Mouse (Mus musculus) ovary, postnatal 36 days (tissue): ENCODE results near the gene Tsc2.
A peak's percentile ranks its signal among the peaks of the same experiment; 100 is the strongest.

Experiments
- DNase-seq: peaks from one replicate; pipeline ENCODE4 v3.0.0; 2022; ENCODE audit warnings: low spot score, mixed read lengths

Tsc2 gene

DNA sequence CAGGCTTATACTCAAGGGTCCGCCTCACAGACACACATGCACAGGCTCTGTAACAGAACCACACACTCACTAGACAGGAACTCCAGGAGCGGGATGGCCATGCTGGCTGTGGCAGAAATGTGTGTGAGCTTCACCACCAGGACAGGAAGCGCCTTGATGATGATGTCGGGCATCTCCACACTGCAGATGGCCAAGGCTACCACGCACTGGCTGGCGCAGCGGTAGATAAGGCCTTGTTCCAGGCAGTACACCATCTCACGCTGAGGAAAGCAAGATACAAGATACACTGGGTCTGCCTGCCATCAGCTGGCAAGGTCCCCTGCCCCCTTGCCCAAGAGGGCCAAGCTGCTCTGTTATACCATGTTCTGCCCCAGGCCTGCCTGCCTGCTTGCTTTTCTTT is 23.6 kb downstream of the Tsc2 start:
- no peak for DNase-seq

DNA sequence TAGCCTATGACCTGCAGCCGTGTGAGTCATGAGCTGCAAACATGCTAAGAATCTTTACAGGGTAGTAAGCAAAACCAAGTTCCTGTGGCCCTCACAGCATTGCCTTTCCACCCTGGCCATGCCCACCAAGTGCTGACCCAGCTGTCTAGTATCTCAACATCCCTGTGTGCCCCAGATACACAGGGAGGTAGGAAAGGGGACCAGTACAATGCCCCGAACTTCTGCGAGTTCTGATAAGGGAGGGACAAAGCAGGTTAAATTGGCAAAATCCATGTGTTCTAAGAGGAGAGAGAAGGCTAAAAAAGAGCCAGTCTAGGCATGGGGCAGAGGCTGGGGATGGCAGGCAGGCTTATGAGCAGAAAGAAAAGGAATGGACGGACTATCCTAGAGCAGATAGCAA is 24.1 kb downstream of the Tsc2 start:
- DNase-seq, result no peak

DNA sequence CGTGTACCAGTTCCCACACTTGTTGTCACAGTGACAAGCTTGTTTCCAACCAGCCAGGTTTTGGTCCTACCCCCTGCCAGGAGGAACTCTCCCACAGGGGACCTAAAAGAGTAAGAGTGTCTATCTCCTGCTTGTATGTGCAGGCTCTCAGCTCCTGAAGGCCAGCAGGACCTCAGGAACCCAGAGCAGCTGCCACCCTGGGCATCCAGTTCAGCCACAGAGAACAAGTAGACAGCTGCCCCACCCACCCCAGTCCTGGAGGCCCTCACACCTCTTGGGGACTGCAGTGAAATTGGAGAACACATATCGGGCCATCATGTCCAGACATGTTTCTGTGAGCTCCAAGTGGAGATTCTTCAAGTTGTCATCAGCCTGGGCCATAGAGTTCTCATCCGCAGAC is 27.9 kb downstream of the Tsc2 start:
- DNase-seq, result no peak

DNA sequence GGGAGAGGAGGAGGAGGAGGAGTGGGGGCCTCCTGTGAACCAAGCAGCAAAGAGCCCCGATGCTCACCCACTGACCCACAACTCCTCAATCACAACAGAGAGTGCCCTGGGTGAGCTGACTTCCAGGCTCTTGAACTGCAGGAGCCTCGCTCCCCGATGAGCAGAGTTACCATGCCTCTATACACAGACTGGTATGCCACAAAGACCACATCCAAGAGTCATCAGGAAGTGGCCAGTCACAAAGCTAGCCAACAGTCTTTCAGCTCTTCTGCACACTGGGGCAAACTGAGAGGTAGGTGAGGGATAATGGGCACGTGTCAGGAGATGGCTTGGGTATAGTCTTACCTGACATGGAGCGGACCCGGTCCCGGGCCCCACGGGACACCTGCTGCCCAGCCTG is 28.5 kb downstream of the Tsc2 start:
- DNase-seq, result no peak

DNA sequence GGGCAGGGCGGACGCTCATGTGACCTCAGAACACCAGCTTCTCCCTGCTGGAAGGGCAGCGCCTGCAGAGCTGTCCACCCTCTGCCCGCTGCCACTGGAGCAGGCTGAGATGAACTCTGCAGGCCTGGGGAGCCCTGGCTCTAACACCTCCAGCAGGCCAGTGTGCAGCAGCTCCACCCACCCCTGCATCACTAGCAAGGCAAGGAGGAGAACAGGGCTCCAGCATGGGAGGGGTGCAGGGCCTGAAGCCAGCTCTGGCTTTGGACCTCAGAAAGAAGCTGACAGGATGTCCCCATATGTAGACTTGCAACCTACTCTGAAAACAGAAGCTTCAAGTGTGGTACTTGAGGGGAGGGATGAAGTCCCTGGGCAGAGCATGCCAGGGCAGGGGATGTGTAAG is 31.9 kb downstream of the Tsc2 start:
- DNase-seq, result no peak

DNA sequence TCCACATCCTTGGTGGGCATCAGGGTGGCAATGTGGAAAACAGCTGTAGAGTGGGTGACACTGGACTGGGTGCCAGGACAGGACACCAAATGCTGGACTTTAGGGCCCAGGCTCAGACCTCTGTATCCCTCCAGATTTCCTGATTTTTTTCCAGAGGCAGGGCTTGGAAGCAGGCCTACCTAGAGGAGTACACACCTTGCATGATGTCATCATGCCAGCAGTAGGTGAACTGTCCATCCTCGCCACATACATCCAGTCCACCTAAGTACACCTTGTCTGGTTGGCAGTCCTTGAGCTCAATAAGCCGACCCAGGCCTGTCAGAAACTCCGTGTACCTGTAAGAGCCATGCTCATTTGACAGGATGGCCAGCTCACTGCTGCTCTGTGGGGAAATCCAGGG is 34.4 kb downstream of the Tsc2 start:
- DNase-seq, result no peak

DNA sequence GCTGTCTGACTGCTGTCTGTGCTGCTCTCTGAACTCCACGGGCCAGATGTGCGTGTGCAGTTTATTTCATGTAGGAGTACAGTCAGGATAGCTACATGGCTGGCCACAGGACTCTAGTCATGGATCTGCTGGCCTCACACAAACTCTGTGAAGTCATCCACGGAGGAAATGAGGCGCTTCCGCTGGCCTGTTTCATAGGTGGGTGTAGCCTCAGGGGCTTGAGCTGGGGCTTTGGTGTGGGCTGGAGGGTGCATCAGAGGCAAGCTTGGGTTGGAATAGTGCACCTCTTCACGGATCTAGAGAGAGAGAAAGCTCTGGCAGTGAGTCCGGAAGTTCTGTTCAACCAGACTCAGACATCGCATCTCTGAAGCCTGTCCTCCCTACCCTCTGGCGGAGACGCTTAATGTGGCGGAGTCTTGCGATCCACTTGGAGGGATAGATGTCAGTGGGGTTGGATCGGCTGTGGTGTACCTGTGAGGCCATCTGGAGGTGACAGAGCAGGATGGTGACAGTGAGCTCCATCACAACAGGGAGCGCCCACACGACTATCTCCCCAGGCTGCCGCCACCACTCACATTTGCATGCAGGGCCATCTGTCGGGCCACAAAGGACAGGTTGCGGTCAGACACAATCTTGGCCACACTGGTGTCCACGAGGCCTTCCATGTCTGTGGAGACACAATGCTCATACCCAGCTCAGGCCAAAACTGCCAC is 35.8 kb downstream of the Tsc2 start:
- DNase-seq, result no peak

DNA sequence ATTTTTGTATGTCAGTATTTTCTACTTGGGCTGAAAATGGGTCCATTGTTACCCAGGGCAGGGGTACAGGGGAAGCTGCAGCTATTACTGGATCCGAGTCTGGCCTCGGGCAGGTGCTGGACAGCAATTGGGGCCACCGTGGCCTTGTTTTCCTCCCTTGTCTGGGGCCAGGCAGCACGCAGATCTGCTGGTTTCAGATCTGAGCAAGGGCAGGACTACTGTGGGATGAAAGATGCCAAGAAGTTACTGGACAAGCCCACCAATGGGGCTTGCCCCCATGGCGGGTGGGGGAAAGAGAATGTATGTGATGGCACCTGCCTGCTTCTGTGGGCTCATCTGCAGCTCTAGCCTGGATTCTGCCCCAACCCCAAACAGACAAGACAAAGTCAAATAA is 36.4 kb downstream of the Tsc2 start:
- no peak for DNase-seq

DNA sequence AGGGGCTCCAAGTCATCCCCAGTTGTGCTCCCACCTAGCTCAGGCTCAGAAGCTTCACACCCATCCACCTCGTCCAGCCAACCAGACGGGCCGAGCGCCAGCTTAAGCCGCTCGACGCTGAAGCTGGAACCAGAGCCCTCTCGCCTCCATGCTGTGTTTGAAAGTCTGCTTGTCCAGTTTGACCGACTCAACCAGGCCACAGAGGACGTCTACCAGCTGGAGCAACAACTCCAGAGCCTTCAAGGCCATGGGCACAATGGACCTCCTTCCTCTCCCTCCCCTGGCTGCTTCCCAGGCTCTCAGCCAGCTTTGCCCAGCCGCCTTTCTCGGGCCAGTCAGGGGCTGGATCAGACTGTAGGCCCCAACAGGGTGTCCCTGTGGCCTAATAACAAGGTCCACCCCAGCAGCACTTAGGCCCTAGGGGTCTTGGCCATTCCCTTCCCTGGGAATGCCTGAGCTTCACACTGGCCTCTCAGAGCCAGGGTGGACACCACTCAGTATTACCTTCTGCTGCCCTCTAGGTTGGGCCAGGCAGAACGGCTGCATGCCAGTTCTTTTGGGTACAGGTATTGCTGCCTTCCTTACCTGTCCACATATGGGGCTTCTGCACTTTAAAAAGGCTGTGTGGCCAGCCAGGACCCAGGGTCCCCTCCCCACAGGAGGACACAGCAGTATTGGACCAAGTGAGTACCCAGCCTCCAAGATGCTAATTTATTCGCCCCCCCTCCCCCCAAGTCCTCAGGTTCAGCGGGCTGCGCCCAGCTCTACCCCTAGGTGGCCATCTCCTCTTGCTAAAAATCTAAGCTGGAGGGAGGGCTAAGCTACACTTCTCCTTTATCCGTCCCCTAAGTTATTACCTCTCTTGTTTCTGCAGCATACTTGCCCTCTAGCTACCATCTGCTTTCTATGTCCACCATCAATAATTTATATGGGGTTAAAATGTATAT is 37.0 kb downstream of the Tsc2 start:
- DNase-seq, result peak; percentile 45

DNA sequence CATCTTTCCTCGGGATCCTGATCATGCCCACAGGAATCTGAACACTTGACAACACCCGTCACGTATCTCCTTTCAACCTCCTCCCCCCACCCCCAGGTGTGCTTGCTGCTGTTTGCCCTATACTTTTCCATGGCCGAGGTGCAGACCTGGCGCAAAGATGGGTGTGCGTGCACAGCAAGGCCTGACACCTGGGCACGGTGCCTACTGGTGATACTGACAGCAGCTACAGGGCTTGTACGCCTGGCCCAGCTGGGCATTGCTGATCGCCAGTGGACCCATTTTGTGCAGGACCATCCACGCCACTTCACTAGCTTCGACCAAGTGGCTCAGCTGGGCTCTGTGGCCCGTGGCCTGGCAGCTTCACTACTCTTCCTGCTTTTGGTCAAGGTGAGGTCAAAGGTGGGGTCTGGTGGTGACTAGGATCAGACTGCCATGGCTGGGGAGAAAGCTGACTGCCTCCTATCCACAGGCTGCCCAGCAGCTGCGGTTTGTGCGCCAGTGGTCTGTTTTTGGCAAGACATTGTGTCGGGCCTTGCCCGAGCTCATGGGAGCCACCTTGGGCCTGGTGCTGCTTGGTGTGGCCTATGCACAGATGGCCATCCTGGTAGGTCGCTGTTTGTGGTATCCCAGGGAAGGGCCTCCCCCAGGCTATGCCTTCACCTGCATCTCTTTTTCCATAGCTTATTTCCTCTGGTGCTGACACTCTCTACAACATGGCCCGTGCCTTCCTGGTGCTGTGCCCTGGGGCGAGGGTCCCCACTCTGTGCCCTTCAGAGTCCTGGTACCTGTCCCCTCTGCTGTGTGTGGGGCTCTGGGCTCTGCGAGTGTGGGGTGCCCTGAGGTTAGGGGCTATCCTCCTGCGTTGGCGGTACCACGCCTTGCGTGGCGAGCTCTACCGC is 38.2 kb downstream of the Tsc2 start:
- no peak for DNase-seq

DNA sequence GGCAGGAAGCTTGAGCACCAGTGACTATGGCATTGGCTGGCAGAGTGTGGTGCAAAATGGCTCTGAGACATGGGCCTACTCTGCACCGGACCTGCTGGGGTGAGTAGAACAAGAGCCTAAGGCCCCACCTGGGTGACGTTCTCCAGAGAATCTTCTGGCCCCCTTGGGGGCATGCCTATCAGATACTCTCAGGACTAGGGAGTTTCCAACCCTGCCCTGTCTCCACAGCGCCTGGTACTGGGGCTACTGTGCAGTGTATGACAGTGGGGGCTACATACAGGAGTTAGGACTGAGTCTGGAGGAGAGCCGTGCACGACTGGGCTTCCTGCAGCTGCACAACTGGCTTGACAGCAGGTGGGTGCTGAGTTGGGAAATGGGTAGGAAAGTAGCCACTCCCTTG is 39.2 kb downstream of the Tsc2 start:
- DNase-seq, result no peak

DNA sequence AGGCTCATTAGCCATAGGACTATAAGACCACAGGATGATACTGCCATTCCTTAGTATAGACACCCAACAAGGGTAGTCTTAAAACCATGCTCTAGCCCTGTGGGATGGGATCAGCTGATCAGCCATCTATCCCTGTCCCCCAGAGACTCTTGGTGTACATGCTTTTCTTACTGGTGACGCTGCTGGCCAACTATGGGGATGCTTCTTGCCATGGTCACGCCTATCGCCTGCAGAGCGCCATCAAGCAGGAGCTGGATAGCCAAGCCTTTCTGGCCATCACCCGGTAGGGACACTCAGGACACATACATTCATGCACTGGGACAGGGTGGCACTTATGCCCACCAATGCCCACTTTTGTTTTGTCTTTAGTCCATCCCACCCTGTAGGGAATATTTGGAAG is 40.7 kb downstream of the Tsc2 start:
- no peak for DNase-seq

DNA sequence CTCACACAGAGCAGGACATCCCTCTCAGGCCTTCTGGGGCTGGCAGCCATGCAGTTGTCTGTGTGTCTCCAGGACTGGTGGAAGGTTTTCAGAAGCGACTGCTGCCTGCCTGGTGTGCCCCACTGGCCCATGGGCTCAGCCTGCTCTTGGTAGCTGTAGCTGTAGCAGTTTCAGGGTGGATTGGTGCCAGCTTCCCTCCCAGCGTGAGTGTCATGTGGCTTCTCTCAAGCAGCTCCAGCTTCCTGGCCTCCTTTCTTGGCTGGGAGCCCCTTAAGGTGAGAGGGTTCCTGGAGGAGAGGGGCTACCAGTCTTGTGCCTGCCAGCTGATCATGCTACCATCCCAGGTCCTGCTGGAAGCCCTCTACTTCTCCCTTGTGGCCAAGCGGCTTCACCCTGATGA is 41.5 kb downstream of the Tsc2 start:
- no peak for DNase-seq

DNA sequence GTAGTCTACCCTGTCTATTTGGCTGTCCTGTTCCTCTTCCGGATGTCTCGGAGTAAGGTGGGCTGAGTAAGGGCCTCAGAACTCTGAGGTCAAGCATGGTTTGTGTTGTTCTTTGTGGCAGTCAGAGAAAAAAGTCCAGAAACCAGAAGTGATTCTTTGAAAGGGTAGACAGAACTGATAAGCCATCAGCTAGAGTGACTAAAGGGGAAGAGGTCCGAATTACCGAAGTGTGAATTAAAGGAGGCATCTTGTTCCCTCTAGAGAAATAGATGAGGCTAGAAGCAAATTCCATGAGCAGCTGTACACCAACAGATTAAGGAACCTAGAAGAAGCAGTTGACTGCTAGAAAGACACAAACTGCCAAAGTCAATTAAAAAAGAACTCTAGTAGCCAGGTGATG is 45.9 kb downstream of the Tsc2 start:
- no peak for DNase-seq

DNA sequence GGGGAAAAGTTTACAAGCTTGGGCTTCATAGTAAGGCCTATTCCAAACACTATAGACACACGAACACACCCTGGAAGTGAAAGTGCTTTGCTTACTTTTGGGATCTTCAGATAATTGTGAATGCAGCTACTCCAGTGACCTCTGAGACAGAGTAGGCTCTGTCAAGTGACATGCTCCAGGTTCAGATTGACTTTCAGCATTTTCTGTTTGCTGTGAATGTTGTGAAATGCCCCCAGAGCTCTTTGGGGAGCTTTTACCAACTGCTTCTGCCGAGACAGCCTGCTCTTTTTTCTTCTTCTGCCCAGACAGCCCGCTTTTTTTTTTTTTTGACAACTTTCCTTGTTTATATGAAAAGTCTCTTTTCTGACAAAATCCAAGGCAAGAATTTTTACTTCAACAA is 47.9 kb downstream of the Tsc2 start:
- no peak for DNase-seq

DNA sequence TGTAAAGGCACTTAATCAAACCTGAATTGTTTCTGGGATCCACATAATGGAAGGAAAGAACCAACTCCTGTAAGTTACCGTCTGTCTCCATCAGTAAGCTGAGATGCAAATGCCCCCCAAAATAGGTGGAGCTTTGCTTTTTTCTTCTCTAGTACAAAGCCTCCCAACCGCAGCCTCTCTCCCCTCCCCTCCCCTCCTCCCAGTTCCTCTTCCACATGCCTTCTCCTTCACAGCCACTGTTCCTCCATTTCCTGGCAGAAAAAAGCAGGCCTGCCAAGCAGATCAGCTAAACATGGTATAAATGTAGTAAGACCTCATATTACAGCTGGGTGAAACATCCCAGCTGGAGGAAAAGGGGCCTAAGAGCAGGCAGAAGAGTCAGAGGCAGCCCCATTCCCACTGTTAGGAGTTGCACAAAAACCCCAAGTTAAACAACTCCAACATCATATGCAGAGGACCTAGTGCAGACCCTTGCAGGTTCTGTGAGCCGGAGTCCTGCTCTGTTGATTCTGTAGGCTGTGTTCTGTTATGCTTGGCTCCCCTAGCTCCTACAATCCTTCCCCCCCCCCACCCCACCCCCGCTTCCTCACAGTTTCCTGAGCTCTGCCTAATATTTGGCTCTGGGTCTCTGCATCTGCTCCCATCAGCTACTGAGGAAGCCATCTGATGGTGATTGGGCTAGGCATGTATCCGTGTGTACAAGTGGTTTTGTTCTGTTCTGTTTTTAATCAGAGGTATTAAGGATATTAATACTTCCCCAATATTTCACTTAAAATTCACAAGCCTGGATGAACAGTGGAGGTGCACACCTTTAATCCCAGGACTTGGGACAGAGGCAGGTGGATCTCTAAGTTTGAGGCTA is 48.6 kb downstream of the Tsc2 start:
- no peak for DNase-seq

DNA sequence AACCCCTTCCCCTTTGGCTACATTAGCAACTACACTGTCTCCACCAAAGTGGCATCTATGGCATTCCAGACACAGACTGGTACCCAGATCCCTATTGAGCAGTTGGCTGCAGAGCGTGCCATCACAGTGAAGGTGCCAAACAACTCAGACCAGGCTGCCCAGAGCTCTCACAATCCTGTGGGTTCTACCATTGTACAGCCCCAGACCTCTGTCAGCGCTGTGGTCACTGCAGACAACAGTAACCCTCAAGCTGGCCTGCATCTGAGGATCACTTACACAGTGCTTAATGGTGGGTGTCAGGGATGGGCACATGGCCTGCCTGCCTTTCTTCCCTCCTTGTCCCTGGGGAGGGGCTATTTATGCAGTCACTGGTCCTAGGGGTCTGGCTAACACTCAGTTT is 52.1 kb downstream of the Tsc2 start:
- DNase-seq, result no peak

DNA sequence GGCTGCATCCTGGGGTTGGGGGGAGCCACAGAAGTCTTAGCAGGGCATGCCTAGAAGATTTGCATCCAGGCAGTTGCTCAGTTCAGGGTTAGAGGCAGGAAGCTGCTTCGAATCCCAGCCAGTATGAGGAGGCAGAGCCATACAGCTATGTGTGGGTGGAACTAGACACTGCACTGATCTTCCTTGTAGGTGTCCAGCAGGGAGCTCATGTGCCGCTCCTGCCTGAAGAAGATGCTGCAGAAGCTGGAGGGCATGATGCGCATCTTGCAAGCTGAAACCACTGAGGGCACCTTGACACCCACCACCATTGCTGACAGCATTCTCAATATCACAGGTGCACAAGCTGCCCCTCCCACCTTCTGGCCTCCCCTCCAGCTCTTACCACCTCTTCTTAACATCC is 52.9 kb downstream of the Tsc2 start:
- no peak for DNase-seq

DNA sequence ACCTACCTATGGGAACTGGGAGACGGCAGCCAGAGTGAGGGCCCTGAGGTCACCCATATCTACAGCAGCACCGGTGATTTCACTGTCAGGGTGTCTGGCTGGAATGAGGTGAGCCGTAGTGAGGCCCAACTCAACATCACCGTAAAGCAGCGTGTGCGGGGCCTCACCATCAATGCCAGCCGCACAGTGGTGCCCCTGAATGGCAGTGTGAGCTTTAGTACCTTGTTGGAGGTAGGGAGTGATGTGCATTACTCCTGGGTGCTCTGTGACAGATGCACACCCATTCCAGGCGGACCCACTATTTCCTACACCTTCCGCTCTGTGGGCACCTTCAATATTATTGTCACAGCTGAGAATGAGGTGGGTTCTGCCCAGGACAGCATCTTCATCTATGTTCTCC is 58.6 kb downstream of the Tsc2 start:
- no peak for DNase-seq

DNA sequence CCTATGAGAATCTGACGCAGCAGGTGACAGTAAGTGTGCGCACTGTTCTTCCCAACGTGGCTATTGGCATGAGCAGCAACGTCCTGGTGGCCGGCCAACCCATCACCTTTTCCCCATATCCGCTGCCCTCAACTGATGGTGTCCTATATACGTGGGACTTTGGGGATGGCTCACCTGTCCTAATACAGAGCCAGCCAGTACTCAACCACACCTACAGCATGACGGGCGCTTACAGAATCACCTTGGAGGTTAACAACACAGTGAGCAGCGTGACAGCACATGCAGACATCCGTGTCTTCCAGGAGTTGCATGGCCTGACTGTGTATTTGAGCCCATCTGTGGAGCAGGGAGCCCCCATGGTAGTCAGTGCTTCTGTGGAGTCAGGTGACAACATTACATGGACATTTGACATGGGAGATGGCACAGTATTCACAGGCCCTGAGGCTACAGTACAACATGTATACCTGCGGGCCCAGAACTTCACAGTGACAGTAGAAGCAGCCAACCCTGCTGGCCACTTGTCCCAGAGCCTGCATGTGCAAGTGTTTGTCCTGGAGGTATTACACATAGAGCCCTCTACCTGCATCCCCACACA is 59.7 kb downstream of the Tsc2 start:
- DNase-seq, result no peak

DNA sequence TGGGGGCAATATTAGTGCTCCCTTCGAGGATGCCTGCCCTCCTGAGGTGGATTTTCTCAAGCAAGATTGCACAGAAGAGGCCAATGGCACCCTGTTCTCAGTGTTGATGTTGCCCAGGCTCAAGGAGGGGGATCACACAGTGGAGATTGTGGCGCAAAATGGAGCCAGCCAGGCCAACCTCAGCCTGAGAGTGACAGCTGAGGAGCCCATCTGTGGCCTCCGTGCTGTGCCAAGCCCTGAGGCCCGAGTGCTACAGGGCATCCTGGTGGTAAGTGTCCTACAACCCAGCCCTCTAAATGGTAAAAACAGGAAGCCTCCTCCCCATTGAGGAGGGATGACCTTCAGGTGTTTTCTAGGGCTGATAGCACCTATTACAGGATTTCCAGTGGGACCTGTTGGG is 62.6 kb downstream of the Tsc2 start:
- DNase-seq, result no peak
